10 mouse cellular contexts compared by ENCODE assay signal in the genomic region with DNA sequence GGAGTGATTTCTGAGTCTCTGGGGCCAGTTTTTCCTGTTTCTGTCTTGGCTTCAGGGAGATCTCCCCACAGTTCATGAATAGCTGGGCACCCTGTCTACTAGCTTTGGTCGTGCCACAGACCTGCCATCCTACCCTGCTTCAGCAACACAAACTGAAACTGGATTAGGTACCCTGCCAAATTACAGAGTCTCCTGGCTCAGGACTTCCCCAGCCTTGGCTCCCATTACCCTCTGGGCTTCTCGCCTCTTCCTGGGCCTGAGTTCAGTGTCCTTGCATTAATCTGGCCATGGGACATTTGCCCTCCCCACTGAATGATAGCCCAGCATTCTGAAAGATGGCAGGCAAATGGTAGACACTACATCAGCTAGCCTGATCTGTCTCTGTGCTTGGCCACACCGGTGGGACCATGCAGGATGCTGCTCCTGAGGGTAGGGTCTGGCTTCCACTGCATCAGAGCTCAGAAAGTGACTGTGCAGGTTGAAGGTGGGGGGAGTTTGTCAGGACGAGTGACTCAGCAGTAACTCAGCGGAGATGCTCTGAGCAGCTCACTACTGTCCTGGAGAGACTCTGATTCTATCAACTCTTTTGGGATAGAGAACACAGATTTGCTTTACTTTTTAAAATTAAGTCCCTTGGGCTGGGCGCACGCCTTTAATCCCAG. TPM values are rescaled to one million over a fixed set of nuclear protein-coding genes. Genes with fewer than 3 reads are reported as not detected.
DNase-seq lines count a peak whose midpoint lies in the region; ATAC-seq and TF ChIP-seq lines count a peak whose summit lies in the region.
"Had no signal": no experiment of that assay in that cellular context is flagged by ENCODE, and none has a peak within 500 bp of the region (broad histone marks: within the 10 kb centered on the region; RNA-seq: fewer than 3 reads in every experiment).

No protein-coding gene starts in this region.

- DNase-seq in forebrain, embryonic 14.5 days (ENCODE audit: low spot score), result no peak
- DNase-seq in lung, adult 2 months, result no peak
- DNase-seq in lung, postnatal 10 days, result no peak
- DNase-seq in cerebellum, postnatal 10 days, result peak; percentile 77 to 83
- DNase-seq in thymus, adult 2 months, result no peak
- DNase-seq in right cerebral cortex, postnatal 36 days (ENCODE audit: low spot score in 2 of 2), result no peak
- DNase-seq: kidney, postnatal 10 days; lung, adult 18-20 months had no signal

- no peak overlapping the region for H3K4me2 ChIP-seq in forebrain, embryonic 14.5 days (ENCODE audit: low read length)
- H3K4me2 ChIP-seq in forebrain, embryonic 12.5 days, result no peak overlapping the region
- H3K4me2 ChIP-seq in liver, embryonic 16.5 days (ENCODE audit: low read depth, low read length), result peak overlapping the region; percentile 61

- no peak overlapping the region for H3K4me3 ChIP-seq in forebrain, embryonic 14.5 days (ENCODE audit: low read depth, low read length)
- H3K4me3 ChIP-seq in forebrain, embryonic 12.5 days (replicated peaks), result no peak overlapping the region
- peak overlapping the region; percentile 64 for H3K4me3 ChIP-seq in lung, adult 2 months (replicated peaks; ENCODE audit: extremely low read depth, low read depth, low read length)
- peak overlapping the region; percentile 79 for H3K4me3 ChIP-seq in liver, embryonic 16.5 days (ENCODE audit: low read depth, low read length)
- H3K4me3 ChIP-seq in thymus, adult 2 months (ENCODE audit: control insufficient read depth, insufficient read depth, low read length), result no peak overlapping the region

- H3K9ac ChIP-seq in forebrain, embryonic 14.5 days (ENCODE audit: low read length), result peak overlapping the region; percentile 13; the same call in 1 of the 2 replicates
- H3K9ac ChIP-seq in forebrain, embryonic 12.5 days, result no peak overlapping the region
- peak overlapping the region; percentile 55 for H3K9ac ChIP-seq in liver, embryonic 16.5 days (ENCODE audit: low read depth, low read length)

- H3K9me3 ChIP-seq in forebrain, embryonic 14.5 days (replicated peaks; ENCODE audit: control insufficient read depth, low read length), result no peaks in the 10 kb centered on the region
- H3K9me3 ChIP-seq in forebrain, embryonic 12.5 days, result no peaks in the 10 kb centered on the region
- no peaks in the 10 kb centered on the region for H3K9me3 ChIP-seq in liver, embryonic 16.5 days (replicated peaks; ENCODE audit: control insufficient read depth, low read length)

- TF ChIP-seq POLR2A in lung, adult 2 months (IDR thresholded peaks at IDR 0.05; ENCODE audit: borderline replicate concordance, extremely low read depth, low read depth, low read length), result no peak
- no peak for TF ChIP-seq POLR2A in thymus, adult 2 months (IDR thresholded peaks at IDR 0.05; ENCODE audit: control insufficient read depth, extremely low read depth, insufficient read depth, low read length, poor library complexity)

- H3K27me3 ChIP-seq in forebrain, embryonic 14.5 days (replicated peaks; ENCODE audit: control insufficient read depth, insufficient read depth, low read length), result no peaks in the 10 kb centered on the region
- no peaks in the 10 kb centered on the region for H3K27me3 ChIP-seq in forebrain, embryonic 12.5 days
- H3K27me3 ChIP-seq in liver, embryonic 16.5 days (ENCODE audit: control insufficient read depth, insufficient read depth, low read depth, low read length), result no peaks in the 10 kb centered on the region
- no peaks in the 10 kb centered on the region for H3K27me3 ChIP-seq in thymus, adult 2 months (ENCODE audit: control insufficient read depth, insufficient read depth, low read length)

- ATAC-seq in forebrain, embryonic 14.5 days, result no peak
- ATAC-seq in forebrain, embryonic 12.5 days (ENCODE audit: low FRiP score), result no peak
- ATAC-seq in liver, embryonic 16.5 days (ENCODE audit: low read depth), result no peak

- whole genome bisulfite sequencing in forebrain, embryonic 14.5 days, result 86% methylated on average over 7 of the region's 7 CpGs
- WGBS in forebrain, embryonic 12.5 days, result 88% methylated on average over 7 of the region's 7 CpGs
- 61% methylated on average over 7 of the region's 7 CpGs for WGBS in lung, adult 2 months
- 74% methylated on average over 7 of the region's 7 CpGs for WGBS in liver, embryonic 16.5 days (ENCODE audit: insufficient replicate concordance)
- 95% methylated on average over 7 of the region's 7 CpGs for WGBS in thymus, adult 2 months

- H3K36me3 ChIP-seq in forebrain, embryonic 14.5 days (ENCODE audit: control insufficient read depth, insufficient read depth, low read length), result peaks cover 21% of the 10 kb centered on the region
- peaks cover 42% of the 10 kb centered on the region for H3K36me3 ChIP-seq in forebrain, embryonic 12.5 days (replicated peaks)
- peaks cover 66% of the 10 kb centered on the region for H3K36me3 ChIP-seq in liver, embryonic 16.5 days (ENCODE audit: control insufficient read depth, insufficient read depth)
- H3K36me3 ChIP-seq in thymus, adult 2 months (ENCODE audit: control insufficient read depth, insufficient read depth, low read length), result no peaks in the 10 kb centered on the region

- TF ChIP-seq CTCF in lung, adult 2 months (IDR thresholded peaks at IDR 0.05; ENCODE audit: insufficient read depth, low read length), result no peak
- no peak for TF ChIP-seq CTCF in thymus, adult 2 months (IDR thresholded peaks at IDR 0.05; ENCODE audit: borderline replicate concordance, control insufficient read depth, extremely low read depth, insufficient read depth, low read length, poor library complexity)

- no peaks in the 10 kb centered on the region for H3K4me1 ChIP-seq in forebrain, embryonic 14.5 days (ENCODE audit: control insufficient read depth, insufficient read depth, low read length)
- peaks cover 20% of the 10 kb centered on the region for H3K4me1 ChIP-seq in forebrain, embryonic 12.5 days
- peaks cover 11% of the 10 kb centered on the region for H3K4me1 ChIP-seq in lung, adult 2 months (ENCODE audit: control insufficient read depth, insufficient read depth, low read length)
- peaks cover 49% of the 10 kb centered on the region for H3K4me1 ChIP-seq in liver, embryonic 16.5 days (ENCODE audit: control insufficient read depth, low read depth, low read length)
- H3K4me1 ChIP-seq in thymus, adult 2 months (replicated peaks; ENCODE audit: control insufficient read depth, insufficient read depth, low read length), result no peaks in the 10 kb centered on the region

- no peak overlapping the region for H3K27ac ChIP-seq in forebrain, embryonic 14.5 days (ENCODE audit: low read depth, low read length)
- H3K27ac ChIP-seq in forebrain, embryonic 12.5 days, result no peak overlapping the region
- peak overlapping the region; percentile 95 for H3K27ac ChIP-seq in liver, embryonic 16.5 days (ENCODE audit: low read length)
- H3K27ac ChIP-seq in thymus, adult 2 months (ENCODE audit: control insufficient read depth, insufficient read depth, low read length), result no peak overlapping the region

RNA-seq across cellular contexts. Expression of gene Tmcc2, which starts 26.1 kb away (rescaled TPM):
- polyA plus RNA-seq in forebrain, embryonic 14.5 days (2014; fragmentation: Nextera tagmentation; extraction: Ambion mirVana), result 18.2 and 23.1 TPM in 2 replicates
- polyA plus RNA-seq in forebrain, embryonic 12.5 days (2016; fragmentation: Nextera tagmentation; extraction: Ambion mirVana), result 24.0 and 26.9 TPM in 2 replicates
- 135 and 154 TPM in 2 replicates for polyA plus RNA-seq in lung, adult 2 months (2012; rRNA removed)
- 631 and 674 TPM in 2 replicates for polyA plus RNA-seq in liver, embryonic 16.5 days (2015; fragmentation: Nextera tagmentation; extraction: Ambion mirVana)
- 4.1 and 5.3 TPM in 2 replicates for polyA plus RNA-seq in thymus, adult 2 months (2012; rRNA removed)

RNA-seq across cellular contexts. Expression of gene Nuak2, which starts 49.1 kb away (rescaled TPM):
- 18.8 and 20.1 TPM in 2 replicates for polyA plus RNA-seq in forebrain, embryonic 14.5 days (2014; fragmentation: Nextera tagmentation; extraction: Ambion mirVana)
- polyA plus RNA-seq in forebrain, embryonic 12.5 days (2016; fragmentation: Nextera tagmentation; extraction: Ambion mirVana), result 49.9 and 54.0 TPM in 2 replicates
- 9.6 and 10.4 TPM in 2 replicates for polyA plus RNA-seq in lung, adult 2 months (2012; rRNA removed)
- 3.2 and 3.6 TPM in 2 replicates for polyA plus RNA-seq in liver, embryonic 16.5 days (2015; fragmentation: Nextera tagmentation; extraction: Ambion mirVana)
- polyA plus RNA-seq in thymus, adult 2 months (2012; rRNA removed), result 5.6 and 5.7 TPM in 2 replicates

RNA-seq across cellular contexts. Expression of gene Dstyk, which starts 52.3 kb away (rescaled TPM):
- 7.7 and 8.9 TPM in 2 replicates for polyA plus RNA-seq in forebrain, embryonic 14.5 days (2014; fragmentation: Nextera tagmentation; extraction: Ambion mirVana)
- 14.7 and 16.1 TPM in 2 replicates for polyA plus RNA-seq in forebrain, embryonic 12.5 days (2016; fragmentation: Nextera tagmentation; extraction: Ambion mirVana)
- polyA plus RNA-seq in lung, adult 2 months (2012; rRNA removed), result 14.9 and 17.7 TPM in 2 replicates
- polyA plus RNA-seq in liver, embryonic 16.5 days (2015; fragmentation: Nextera tagmentation; extraction: Ambion mirVana), result 4.4 and 5.0 TPM in 2 replicates
- 6.3 and 6.8 TPM in 2 replicates for polyA plus RNA-seq in thymus, adult 2 months (2012; rRNA removed)

Comparison
In these comparisons a context has a peak if more than half of its experiments do, and no peak if none do; other contexts are left out.
1. DNase-seq: peak in cerebellum, postnatal 10 days (2 of 2); none in forebrain, embryonic 14.5 days (single experiment), lung, adult 2 months (single experiment), lung, postnatal 10 days (single experiment), thymus, adult 2 months (single experiment) and right cerebral cortex, postnatal 36 days (0 of 2).
2. H3K4me3 ChIP-seq: peak in lung, adult 2 months (single experiment) and liver, embryonic 16.5 days (single experiment); none in forebrain, embryonic 14.5 days (single experiment), forebrain, embryonic 12.5 days (single experiment) and thymus, adult 2 months (single experiment).